Mouse (Mus musculus) right cerebral cortex, adult 18-20 months (tissue): ENCODE data around the gene Fam69a.
"Not testable (repeated sequence)": the region's sequence is repeated elsewhere in the genome, so short reads cannot be mapped to it uniquely, and the experiment has no call there.

ENCODE experiments used
- DNase-seq: peaks from one replicate; pipeline ENCODE4 v3.0.0; 2022; ENCODE audit warnings: mixed read lengths

Fam69a gene

GRCm38 (mm10) chr5:107900206-107901013 is 86.5 kb downstream of the Fam69a start, which contains the start of gene Rpl5:
TSS of gene Rpl5 (plus strand) at chr5:107900502.
- peak; percentile 94 for DNase-seq

GRCm38 (mm10) chr5:107896265-107896664 is 90.6 kb downstream of the Fam69a start:
- no peak for DNase-seq

GRCm38 (mm10) chr5:107894676-107895075 is 92.2 kb downstream of the Fam69a start:
- no peak for DNase-seq

GRCm38 (mm10) chr5:107891515-107891914 is 95.4 kb downstream of the Fam69a start:
- not testable (repeated sequence) for DNase-seq

GRCm38 (mm10) chr5:107889994-107890888 is 96.6 kb downstream of the Fam69a start:
- no peak for DNase-seq

GRCm38 (mm10) chr5:107880710-107881109 is 106.2 kb downstream of the Fam69a start:
- DNase-seq: no peak

DNA sequence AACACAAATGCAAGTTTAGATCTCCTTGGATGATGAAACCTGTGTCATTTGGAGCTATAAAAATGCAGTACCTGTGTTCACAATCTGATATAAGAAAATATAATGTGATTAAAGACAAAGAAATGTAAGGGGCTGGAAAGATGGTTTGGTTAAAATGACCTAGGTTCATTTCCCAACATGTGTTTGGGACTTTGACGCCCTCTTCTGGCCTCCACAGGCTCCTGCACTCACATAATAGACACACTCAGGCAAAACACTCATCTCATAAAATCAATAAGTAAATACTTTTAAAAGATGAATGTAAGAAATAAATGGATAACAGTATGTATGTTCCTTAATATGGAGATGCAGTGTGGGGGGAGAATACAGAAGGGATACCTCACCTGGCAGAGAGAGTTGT is 109.8 kb downstream of the Fam69a start:
- no peak for DNase-seq

- DNase-seq: no peak
These were observed 111.6 kb downstream of the Fam69a start for GRCm38 (mm10) chr5:107875261-107875611.

GRCm38 (mm10) chr5:107874561-107875260 is 112.2 kb downstream of the Fam69a start, which contains the start of gene Evi5:
TSS of gene Evi5 (minus strand) at chr5:107875107.
- peak; percentile 20 for DNase-seq

GRCm38 (mm10) chr5:107873886-107874302 is 113.0 kb downstream of the Fam69a start:
- DNase-seq: peak; percentile 24

DNA sequence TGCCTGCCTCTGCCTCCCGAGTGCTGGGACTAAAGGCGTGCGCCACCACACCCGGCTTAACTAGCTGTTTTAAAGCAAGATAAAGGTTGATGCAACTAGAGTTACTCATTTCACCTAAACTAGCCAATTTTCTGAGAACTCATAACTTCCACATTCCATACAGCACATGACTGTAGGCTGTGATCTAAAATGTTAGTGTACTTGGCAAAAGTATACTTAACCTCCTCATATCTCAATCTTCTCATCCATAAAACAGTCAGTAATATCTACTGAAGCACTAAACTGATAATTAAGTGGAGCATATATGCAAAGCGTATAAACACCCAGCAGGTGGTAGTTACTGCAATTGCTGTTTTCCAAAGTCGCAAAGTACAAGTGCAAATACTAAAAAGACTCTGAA is 113.6 kb downstream of the Fam69a start:
- DNase-seq: no peak

- no peak for DNase-seq
These were observed 117.2 kb downstream of the Fam69a start for GRCm38 (mm10) chr5:107869701-107870100.

DNA sequence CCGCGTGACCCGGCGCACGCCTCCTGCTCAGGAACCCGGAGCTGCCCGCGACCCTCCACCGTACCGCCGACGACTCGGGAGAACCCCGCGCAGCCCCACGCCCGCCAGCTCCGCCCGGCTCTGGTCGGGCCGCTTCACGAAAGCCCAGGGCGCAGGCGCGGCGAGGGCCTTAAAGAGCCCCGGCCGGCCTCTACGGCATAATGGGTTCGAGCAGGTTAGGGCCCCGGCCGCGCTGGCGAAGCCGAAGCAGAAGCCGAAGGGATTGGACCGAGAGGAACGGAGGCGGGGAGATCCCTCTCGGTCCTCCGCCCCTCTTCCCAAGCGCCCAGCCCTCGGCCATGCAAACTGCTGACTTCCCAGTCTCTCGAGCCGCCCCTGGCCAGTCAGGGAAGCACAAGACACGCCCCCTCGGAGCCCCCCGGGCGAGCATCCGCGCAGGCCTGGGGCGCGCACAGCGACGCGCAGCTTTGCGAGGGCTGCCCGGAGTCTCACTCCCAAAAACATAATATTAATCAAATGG is 117.9 kb downstream of the Fam69a start:
- peak; percentile 87 for DNase-seq

DNA sequence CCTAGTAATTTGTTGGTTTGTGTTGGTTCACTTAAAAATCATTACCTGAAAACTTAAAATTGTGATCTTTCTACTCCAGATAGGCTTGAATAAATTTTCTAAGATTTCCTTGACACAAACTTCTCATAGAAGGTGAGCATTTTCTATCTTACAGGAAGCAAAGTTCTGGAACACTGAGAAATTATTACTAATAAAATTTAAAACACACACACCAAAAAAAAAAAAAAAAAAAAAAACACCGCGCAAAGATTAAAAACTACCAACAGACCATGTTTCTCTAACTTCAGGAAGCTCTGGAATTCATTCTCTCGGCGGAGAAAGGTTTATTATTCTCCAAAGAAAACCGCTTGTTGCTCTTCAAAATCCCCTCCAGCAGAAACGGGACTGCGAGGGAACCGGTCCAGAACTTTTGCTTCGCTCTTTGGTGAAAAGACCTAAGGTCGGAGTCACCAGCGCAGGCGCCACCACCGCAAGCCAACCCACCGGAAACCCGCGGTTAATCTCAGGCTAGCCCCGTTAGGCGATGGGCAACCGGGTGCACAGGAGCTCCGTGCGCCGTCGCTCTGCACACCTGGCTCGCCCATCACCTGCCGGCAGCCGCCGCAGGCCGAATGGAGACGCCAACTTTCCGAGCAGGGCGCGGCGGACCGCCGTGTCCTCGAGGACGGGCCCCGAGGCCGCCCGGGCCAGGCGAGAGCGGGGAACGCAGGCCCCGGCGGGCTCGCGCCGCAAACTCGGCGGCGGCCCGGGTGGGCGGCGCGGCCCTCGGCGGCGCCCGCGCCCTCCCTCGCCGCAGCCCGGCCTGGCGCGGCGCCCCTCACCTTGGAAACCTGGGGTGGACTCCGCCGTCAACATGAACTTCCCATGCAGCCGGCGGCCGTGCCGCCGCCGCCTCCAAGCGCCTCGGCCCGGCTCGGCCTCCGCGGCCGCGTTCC is 118.6 kb downstream of the Fam69a start:
- peak; percentile 37 for DNase-seq

- DNase-seq: no peak
These were observed 120.5 kb downstream of the Fam69a start for GRCm38 (mm10) chr5:107866127-107867126.

DNA sequence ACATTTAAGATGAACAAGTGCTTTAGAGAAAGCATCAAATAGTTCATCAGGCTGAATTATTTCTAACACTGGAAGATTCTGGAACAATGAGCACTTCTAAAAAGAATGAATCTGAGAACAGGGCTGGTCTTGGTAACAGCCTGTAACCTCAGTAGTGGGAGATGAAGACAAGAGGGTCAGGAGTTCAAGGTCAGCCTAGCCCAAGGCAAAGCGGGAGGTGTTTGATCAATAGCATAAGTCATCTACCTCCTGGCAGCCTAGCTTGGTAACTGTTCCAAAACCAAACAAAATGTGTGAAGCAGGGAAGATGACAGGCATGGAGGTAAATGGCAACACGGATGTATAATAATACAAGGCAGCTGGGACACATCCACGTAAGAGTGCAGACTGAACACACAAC is 122.9 kb downstream of the Fam69a start:
- DNase-seq: no peak

DNA sequence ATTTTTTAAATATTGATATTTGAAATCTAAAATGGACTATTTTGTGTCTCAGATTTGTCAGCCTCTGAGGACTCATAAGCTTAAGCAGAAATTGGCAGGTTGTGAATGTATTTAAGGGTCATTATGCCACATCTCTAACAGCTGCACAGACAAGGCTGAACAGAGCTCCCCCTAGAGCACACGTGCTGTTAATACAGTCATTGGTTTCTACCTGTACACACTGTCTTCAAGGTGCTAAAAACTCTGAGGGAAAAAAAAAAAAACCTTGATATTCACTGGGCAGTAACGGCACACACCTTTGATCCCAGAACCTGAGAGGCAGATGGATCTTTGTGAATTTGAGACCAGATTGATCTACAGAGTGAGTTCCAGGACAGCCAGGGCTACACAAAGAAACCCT is 127.9 kb downstream of the Fam69a start:
- no peak for DNase-seq
